ENCODE assay signal across 28 mouse cellular contexts in genomic region chr2:158037571-158037970, GRCm38 (mm10). TPM values are rescaled to one million over a fixed set of nuclear protein-coding genes. Genes with fewer than 3 reads are reported as not detected.
DNase-seq lines count a peak whose midpoint lies in the region; ATAC-seq and TF ChIP-seq lines count a peak whose summit lies in the region.
"Had no signal": no experiment of that assay in that cellular context is flagged by ENCODE, and none has a peak within 500 bp of the region (broad histone marks: within the 10 kb centered on the region; RNA-seq: fewer than 3 reads in every experiment).

No protein-coding gene starts in this region.

- H3K4me3 ChIP-seq in liver, adult 2 months (ENCODE audit: insufficient read depth, low read depth, low read length) = no peak overlapping the region
- H3K4me3 ChIP-seq in liver, embryonic 11.5 days (ENCODE audit: low read depth, low read length) = no peak overlapping the region
- no peak overlapping the region for H3K4me3 ChIP-seq in liver, embryonic 13.5 days (replicated peaks)
- H3K4me3 ChIP-seq in liver, postnatal 0 days (ENCODE audit: low read depth, low read length) = no peak overlapping the region
- H3K4me3 ChIP-seq in intestine, postnatal 0 days (ENCODE audit: low read depth, low read length) = no peak overlapping the region
- H3K4me3 ChIP-seq: embryonic facial prominence, embryonic 13.5 days; embryonic facial prominence, embryonic 15.5 days; erythroblast, embryonic 14.5 days; forebrain, embryonic 10.5 days; forebrain, embryonic 12.5 days had no signal

- H3K9ac ChIP-seq in liver, adult 2 months (ENCODE audit: low read depth, low read length) = no peak overlapping the region
- H3K9ac ChIP-seq in liver, embryonic 11.5 days (ENCODE audit: low read depth, low read length) = no peak overlapping the region
- peak overlapping the region; percentile 34; the same call in 1 of the 2 replicates for H3K9ac ChIP-seq in liver, embryonic 13.5 days
- H3K9ac ChIP-seq in liver, postnatal 0 days (replicated peaks) = no peak overlapping the region
- H3K9ac ChIP-seq in intestine, postnatal 0 days (ENCODE audit: low read depth, low read length) = no peak overlapping the region
- H3K9ac ChIP-seq: embryonic facial prominence, embryonic 13.5 days; embryonic facial prominence, embryonic 15.5 days; forebrain, embryonic 12.5 days had no signal

- 83% methylated on average over 1 of the region's 1 CpGs for WGBS in liver, adult 2 months
- 94% methylated on average over 1 of the region's 1 CpGs for WGBS in liver, embryonic 11.5 days
- WGBS in liver, embryonic 13.5 days (ENCODE audit: insufficient replicate concordance) = 77% methylated on average over 1 of the region's 1 CpGs
- WGBS in liver, postnatal 0 days (ENCODE audit: insufficient replicate concordance) = 71% methylated on average over 1 of the region's 1 CpGs
- WGBS in intestine, postnatal 0 days = 100% methylated on average over 1 of the region's 1 CpGs

- no peak for ATAC-seq in liver, embryonic 11.5 days (replicated peaks; ENCODE audit: low FRiP score)
- ATAC-seq in liver, embryonic 13.5 days (ENCODE audit: low read depth) = no peak
- peak; percentile 77 for ATAC-seq in liver, postnatal 0 days
- no peak for ATAC-seq in intestine, postnatal 0 days
- ATAC-seq: activated CD4-positive, CD25-positive, alpha-beta regulatory T cell, adult 4 months; CD4-positive, CD25-positive, alpha-beta regulatory T cell, adult 4 months; forebrain, embryonic 14.5 days; Patski had no signal

- peaks cover 16% of the 10 kb centered on the region; the same call in 1 of the 2 replicates for H3K79me2 ChIP-seq in liver, adult 2 months (ENCODE audit: control insufficient read depth, insufficient read depth, low read length)

- H3K4me1 ChIP-seq in liver, adult 2 months (ENCODE audit: control insufficient read depth, insufficient read depth, low read length) = peaks cover 20% of the 10 kb centered on the region
- H3K4me1 ChIP-seq in liver, embryonic 11.5 days (replicated peaks; ENCODE audit: control insufficient read depth, insufficient read depth, low read length) = peaks cover 20% of the 10 kb centered on the region
- peaks cover 48% of the 10 kb centered on the region for H3K4me1 ChIP-seq in liver, embryonic 13.5 days (replicated peaks)
- H3K4me1 ChIP-seq in liver, postnatal 0 days (ENCODE audit: insufficient read depth) = peaks cover 14% of the 10 kb centered on the region
- no peaks in the 10 kb centered on the region for H3K4me1 ChIP-seq in intestine, postnatal 0 days (replicated peaks; ENCODE audit: control insufficient read depth, insufficient read depth, low read length)
- H3K4me1 ChIP-seq: embryonic facial prominence, embryonic 13.5 days; embryonic facial prominence, embryonic 15.5 days; forebrain, embryonic 10.5 days; forebrain, embryonic 12.5 days had no signal

- H3K27ac ChIP-seq in liver, adult 2 months (replicated peaks; ENCODE audit: insufficient read depth, low read depth, low read length) = 0 out of 2 replicates have a peak overlapping the region, but pooled peaks have one; percentile 10
- H3K27ac ChIP-seq in liver, embryonic 11.5 days (ENCODE audit: low read depth, low read length) = no peak overlapping the region
- H3K27ac ChIP-seq in liver, embryonic 13.5 days = no peak overlapping the region; the same call in 1 of the 2 replicates
- no peak overlapping the region for H3K27ac ChIP-seq in liver, postnatal 0 days (ENCODE audit: low read depth)
- no peak overlapping the region for H3K27ac ChIP-seq in intestine, postnatal 0 days (ENCODE audit: low read depth, low read length)
- H3K27ac ChIP-seq: embryonic facial prominence, embryonic 13.5 days; embryonic facial prominence, embryonic 15.5 days; forebrain, embryonic 10.5 days; forebrain, embryonic 12.5 days had no signal

- TF ChIP-seq CTCF in liver, adult 2 months (IDR thresholded peaks at IDR 0.05; ENCODE audit: low read depth, low read length) = no peak
- no peak for TF ChIP-seq CTCF in liver, postnatal 0 days (IDR thresholded peaks at IDR 0.05; ENCODE audit: low read depth)
- no peak for TF ChIP-seq CTCF in intestine, postnatal 0 days (IDR thresholded peaks at IDR 0.05; ENCODE audit: low read depth)

- no peak for TF ChIP-seq POLR2A in liver, adult 2 months (IDR thresholded peaks at IDR 0.05; ENCODE audit: extremely low read depth, insufficient read depth, low read length)

- no peaks in the 10 kb centered on the region for H3K9me3 ChIP-seq in liver, embryonic 11.5 days (ENCODE audit: control insufficient read depth, low read length)
- H3K9me3 ChIP-seq in liver, embryonic 13.5 days (replicated peaks) = no peaks in the 10 kb centered on the region
- H3K9me3 ChIP-seq in liver, postnatal 0 days (ENCODE audit: low read length) = no peaks in the 10 kb centered on the region
- no peaks in the 10 kb centered on the region for H3K9me3 ChIP-seq in intestine, postnatal 0 days (ENCODE audit: control insufficient read depth)
- H3K9me3 ChIP-seq: embryonic facial prominence, embryonic 13.5 days; embryonic facial prominence, embryonic 15.5 days; forebrain, embryonic 10.5 days; forebrain, embryonic 12.5 days; G1E had no signal

- no peak overlapping the region for H3K4me2 ChIP-seq in liver, embryonic 11.5 days
- no peak overlapping the region for H3K4me2 ChIP-seq in liver, embryonic 13.5 days
- no peak overlapping the region for H3K4me2 ChIP-seq in liver, postnatal 0 days (ENCODE audit: low read depth, low read length)
- no peak overlapping the region for H3K4me2 ChIP-seq in intestine, postnatal 0 days (replicated peaks; ENCODE audit: low read depth)
- H3K4me2 ChIP-seq: embryonic facial prominence, embryonic 13.5 days; embryonic facial prominence, embryonic 15.5 days; forebrain, embryonic 12.5 days had no signal

- no peaks in the 10 kb centered on the region for H3K27me3 ChIP-seq in liver, adult 2 months (ENCODE audit: control insufficient read depth, insufficient read depth, low read length)
- no peaks in the 10 kb centered on the region for H3K27me3 ChIP-seq in liver, embryonic 11.5 days (replicated peaks; ENCODE audit: control insufficient read depth, insufficient read depth, low read length)
- H3K27me3 ChIP-seq in liver, embryonic 13.5 days = no peaks in the 10 kb centered on the region
- no peaks in the 10 kb centered on the region for H3K27me3 ChIP-seq in liver, postnatal 0 days (ENCODE audit: insufficient read depth, low read length)
- H3K27me3 ChIP-seq in intestine, postnatal 0 days (replicated peaks; ENCODE audit: control insufficient read depth, insufficient read depth, low read length) = no peaks in the 10 kb centered on the region
- H3K27me3 ChIP-seq: CH12.LX; embryonic facial prominence, embryonic 13.5 days; embryonic facial prominence, embryonic 15.5 days; forebrain, embryonic 12.5 days; Patski had no signal

- no peak for TF ChIP-seq EP300 in liver, postnatal 0 days (IDR thresholded peaks at IDR 0.05; ENCODE audit: low read depth)

- H3K36me3 ChIP-seq in liver, adult 2 months (ENCODE audit: control insufficient read depth, insufficient read depth, low read length) = peaks cover 10% of the 10 kb centered on the region
- H3K36me3 ChIP-seq in liver, embryonic 11.5 days (ENCODE audit: control insufficient read depth, insufficient read depth, low read length) = peaks cover 4% of the 10 kb centered on the region
- peaks cover 57% of the 10 kb centered on the region for H3K36me3 ChIP-seq in liver, embryonic 13.5 days
- peaks cover 21% of the 10 kb centered on the region for H3K36me3 ChIP-seq in liver, postnatal 0 days (replicated peaks; ENCODE audit: insufficient read depth, low read length)
- H3K36me3 ChIP-seq in intestine, postnatal 0 days (ENCODE audit: control insufficient read depth, insufficient read depth) = peaks cover 18% of the 10 kb centered on the region

- peak; percentile 54 for DNase-seq in heart, adult 11 months
- DNase-seq in heart, adult 8-10 months (ENCODE audit: low spot score) = no peak
- DNase-seq in liver, adult 2 months (ENCODE audit: extremely low read depth, low read depth, low spot score) = peak; percentile 64
- DNase-seq in liver, embryonic 11.5 days (ENCODE audit: low spot score) = no peak
- no peak for DNase-seq in liver, embryonic 13.5 days
- DNase-seq in liver, postnatal 0 days = no peak
- DNase-seq: adrenal gland, adult 8-10 months; adrenal gland, postnatal 14 days; adrenal gland, postnatal 36 days; B cell, adult 2 months; cerebellum, adult 11-12 months; cerebellum, adult 2 months; cerebellum, adult 9-10 months; cerebellum, postnatal 14 days; cerebellum, postnatal 36 days; embryo, embryonic 11 days had no signal

RNA-seq across cellular contexts. Expression of gene Rprd1b, which starts 9.3 kb away (rescaled TPM):
- 10 to 100 TPM; 25.3 to 30.1 (median 28.6) TPM for total RNA-seq in heart, adult 8-10 months (2022)
- 6.8 and 8.3 TPM in 2 replicates for total RNA-seq in liver, adult 2 months (2014; rRNA removed)
- polyA plus RNA-seq in liver, adult 2 months (2012; rRNA removed) = 12.8 and 14.2 TPM in 2 replicates
- polyA plus RNA-seq in liver, embryonic 11.5 days (2014; fragmentation: Nextera tagmentation; extraction: Ambion mirVana) = 48.2 and 52.5 TPM in 2 replicates
- 30.0 and 35.5 TPM in 2 replicates for polyA plus RNA-seq in liver, embryonic 13.5 days (2015; fragmentation: Nextera tagmentation; extraction: Ambion mirVana)
- polyA plus RNA-seq in liver, postnatal 0 days (2015; fragmentation: Nextera tagmentation; extraction: Ambion mirVana) = 15.6 and 17.4 TPM in 2 replicates
- 17.1 and 19.8 TPM in 2 replicates for polyA plus RNA-seq in intestine, postnatal 0 days (2015; fragmentation: Nextera tagmentation; extraction: Ambion mirVana)

RNA-seq across cellular contexts. Expression of gene Tti1, which starts 9.3 kb away (rescaled TPM):
- 10 to 100 TPM; 22.4 to 35.4 (median 29.9) TPM for total RNA-seq in heart, adult 8-10 months (2022)
- total RNA-seq in liver, adult 2 months (2014; rRNA removed) = 8.2 and 8.9 TPM in 2 replicates
- 7.6 and 9.0 TPM in 2 replicates for polyA plus RNA-seq in liver, adult 2 months (2012; rRNA removed)
- 30.2 and 34.3 TPM in 2 replicates for polyA plus RNA-seq in liver, embryonic 11.5 days (2014; fragmentation: Nextera tagmentation; extraction: Ambion mirVana)
- 14.0 and 16.2 TPM in 2 replicates for polyA plus RNA-seq in liver, embryonic 13.5 days (2015; fragmentation: Nextera tagmentation; extraction: Ambion mirVana)
- polyA plus RNA-seq in liver, postnatal 0 days (2015; fragmentation: Nextera tagmentation; extraction: Ambion mirVana) = 4.7 and 5.4 TPM in 2 replicates
- 5.1 and 5.4 TPM in 2 replicates for polyA plus RNA-seq in intestine, postnatal 0 days (2015; fragmentation: Nextera tagmentation; extraction: Ambion mirVana)

Comparison
In these comparisons a context has a peak if more than half of its experiments do, and no peak if none do; other contexts are left out.
1. DNase-seq: peak in heart, adult 11 months (single experiment) and liver, adult 2 months (single experiment); none in heart, adult 8-10 months (single experiment), liver, embryonic 11.5 days (single experiment), liver, embryonic 13.5 days (single experiment) and liver, postnatal 0 days (single experiment).